Mouse (Mus musculus) heart, postnatal 0 days (tissue): Measurements from ENCODE around the gene M6pr.

Experiments used
- CTCF ChIP-seq: IDR thresholded peaks from 2 replicates; pipeline ENCODE4 v1.5.1; 2016; ENCODE audit warnings: antibody characterized with exemption, control low read depth, low read depth
- EP300 ChIP-seq: IDR thresholded peaks from 2 replicates; pipeline ENCODE4 v1.6.1; 2016; ENCODE audit warnings: antibody characterized with exemption, low read depth

- TF ChIP-seq CTCF (no peak), EP300 (no peak)
Observed at GRCm38 (mm10) chr6:122284823-122285222, 23.7 kb upstream of the M6pr start.
